Mouse (Mus musculus): ENCODE results near the gene Colec11.

Colec11 gene

DNA sequence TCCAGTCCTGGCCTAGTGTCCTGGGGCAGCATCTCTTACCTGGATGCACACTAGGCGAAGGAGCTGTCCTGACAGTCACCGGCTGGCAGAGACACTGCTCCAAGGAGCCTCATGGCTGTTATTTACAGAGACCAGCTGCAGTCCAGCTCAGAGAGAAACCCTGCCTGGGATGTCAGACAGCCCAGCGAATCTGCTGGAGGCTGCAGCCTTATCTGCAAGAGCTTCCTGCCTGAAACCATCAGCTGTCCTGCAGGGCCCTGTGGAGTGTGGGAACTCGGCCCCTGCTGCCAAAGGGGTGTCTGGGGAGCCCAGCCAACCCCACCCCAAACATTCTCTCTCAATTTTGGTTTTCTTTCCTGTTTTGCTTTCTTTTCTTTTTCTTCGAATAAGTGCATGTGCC lies at the start of gene Colec11:
TSS of gene Colec11 (minus strand) at position 183 of the 400 bp plus-strand sequence.
- no peak for DNase-seq

DNA sequence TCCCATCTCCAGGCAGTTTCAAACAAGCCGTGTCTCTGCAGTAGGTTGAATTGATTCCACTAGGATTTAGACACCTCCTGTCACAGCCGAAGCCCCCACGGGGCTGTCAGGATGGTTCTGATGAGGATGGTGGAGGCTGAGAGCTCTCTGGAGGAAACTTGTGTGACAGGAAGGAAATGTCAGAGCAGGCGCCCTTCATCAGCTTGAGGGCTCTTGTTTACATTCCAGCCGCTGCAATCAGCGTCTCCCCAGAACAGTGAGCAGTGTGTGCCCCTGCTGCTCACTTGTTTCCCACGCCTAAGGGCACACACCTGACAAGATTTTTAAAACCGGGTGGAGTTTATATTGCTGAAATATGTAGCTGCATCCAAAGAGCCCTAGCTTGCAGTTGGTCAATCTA lies 44.1 kb upstream of the Colec11 start:
- DNase-seq: no peak

DNA sequence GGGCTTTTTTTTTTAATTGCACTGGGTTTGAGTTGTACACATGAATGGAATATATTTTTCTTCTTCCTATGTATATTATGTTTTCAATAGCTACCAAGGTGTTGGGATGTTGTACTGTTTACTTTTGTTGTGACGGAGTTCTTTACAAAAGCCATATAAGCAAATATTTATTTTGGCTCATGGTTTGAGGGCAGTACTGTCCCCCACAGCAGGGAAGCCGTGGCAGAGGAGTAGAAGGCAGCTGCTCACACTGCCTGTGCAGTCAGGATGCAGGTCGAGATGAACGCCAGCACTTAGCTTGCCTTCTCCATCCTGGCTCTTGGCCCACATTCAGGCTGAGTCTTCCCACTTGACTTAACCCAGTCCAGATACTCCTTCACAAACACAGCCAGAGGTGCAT lies 43.6 kb upstream of the Colec11 start:
- no peak for DNase-seq

DNA sequence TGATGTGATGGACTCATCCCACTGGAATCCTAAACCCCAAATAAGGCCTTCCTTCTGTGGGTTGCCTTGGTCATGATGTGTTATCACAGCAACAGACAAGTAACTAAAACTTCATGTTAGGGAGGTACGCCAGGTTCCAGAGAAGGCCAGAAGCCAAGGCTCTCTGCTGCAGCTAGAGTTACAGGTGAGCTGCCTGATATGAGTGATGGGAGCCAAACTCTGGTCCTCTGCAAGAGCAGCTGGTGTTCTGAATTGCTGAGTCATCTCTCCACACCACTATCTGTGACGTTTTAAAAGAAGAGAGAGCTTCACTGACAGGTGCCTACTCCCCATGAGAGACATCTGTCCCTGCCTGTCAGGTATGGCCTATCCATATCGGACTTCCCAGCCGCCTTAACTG lies 39.5 kb upstream of the Colec11 start:
- no peak for DNase-seq

DNA sequence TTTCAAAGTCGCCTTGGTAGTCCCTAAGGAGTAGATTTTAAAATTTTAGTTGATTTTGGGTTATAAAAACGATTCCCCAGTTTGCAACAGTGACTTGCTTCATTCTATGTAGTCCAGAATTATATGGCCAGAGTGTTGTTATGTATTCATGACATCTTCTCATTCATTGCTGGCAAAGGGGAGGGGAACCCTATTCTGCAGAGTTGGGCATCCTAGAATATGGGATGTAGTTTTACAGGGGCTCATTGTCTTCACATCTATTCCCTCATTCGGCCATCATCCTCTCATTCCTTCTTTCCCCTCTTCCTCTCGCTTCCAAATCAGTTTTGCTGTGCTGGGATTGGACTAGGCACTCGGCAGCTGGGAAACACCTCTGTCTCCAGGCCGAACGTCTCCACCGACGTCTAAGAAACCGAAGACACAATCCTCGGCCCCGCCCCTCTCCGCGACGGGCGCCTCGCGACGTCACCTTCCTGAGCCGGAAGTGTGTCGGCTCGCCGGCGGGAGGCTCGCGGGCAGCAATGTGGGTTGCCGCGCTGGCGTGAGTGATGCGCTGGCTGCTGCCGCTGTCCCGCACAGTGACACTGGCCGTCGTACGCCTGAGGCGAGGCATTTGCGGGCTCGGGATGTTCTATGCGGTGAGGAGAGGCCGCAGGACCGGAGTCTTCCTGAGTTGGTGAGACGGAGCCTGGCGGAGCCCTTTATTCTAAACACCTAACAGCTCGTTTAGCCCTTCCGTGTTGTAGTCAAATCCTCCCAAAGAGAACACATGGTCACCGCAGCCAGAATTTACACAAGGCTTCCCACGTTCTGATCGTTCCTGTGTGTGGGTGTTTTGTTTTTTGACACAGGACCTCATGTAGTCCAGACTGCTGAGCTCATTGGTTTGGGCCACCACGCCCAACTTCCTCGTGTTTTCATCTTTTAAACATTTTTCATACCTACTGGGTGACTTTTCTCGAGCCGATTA lies 26.2 kb upstream of the Colec11 start, which contains the start of gene Rnaseh1:
TSS of gene Rnaseh1 (plus strand) at position 462 of the 970 bp plus-strand sequence.
- DNase-seq: peak; percentile 88

DNA sequence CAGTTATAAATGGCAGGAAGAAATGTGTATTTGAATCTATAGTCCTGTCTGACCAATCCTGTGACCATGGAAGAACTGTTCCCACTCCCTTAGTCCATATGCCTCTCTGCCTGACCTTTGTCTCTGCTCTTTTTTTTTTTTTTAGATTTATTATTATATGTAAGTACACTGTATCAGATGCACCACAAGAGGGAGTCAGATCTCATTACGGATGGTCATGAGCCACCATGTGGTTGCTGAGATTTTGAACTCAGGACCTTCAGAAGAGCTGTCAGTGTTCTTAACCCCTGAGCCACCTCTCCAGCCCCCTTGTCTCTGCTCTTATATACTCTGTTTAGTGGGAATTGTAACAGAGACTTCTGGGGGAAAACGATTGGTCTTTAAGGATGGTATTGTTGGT lies 15.6 kb upstream of the Colec11 start:
- no peak for DNase-seq

DNA sequence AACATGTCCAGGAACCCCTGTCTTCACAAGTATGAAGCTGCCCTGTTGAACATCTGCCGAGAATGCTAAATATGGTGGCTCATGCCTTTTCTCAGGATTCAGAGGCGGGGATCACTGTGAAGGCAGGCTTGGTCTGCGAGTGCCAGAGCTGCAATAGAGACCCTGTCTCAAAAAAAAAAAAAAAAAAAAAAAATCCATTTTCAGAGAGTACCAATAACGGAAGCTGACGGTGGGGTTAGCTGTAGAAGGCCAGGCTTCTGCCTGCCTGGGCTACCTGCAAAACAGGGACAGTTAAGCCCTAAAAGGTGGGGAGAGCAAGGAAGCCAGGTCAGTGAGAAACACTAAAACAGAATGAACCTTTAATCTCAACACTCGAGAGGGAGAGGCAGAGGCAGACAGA lies 13.4 kb upstream of the Colec11 start:
- DNase-seq: no peak

DNA sequence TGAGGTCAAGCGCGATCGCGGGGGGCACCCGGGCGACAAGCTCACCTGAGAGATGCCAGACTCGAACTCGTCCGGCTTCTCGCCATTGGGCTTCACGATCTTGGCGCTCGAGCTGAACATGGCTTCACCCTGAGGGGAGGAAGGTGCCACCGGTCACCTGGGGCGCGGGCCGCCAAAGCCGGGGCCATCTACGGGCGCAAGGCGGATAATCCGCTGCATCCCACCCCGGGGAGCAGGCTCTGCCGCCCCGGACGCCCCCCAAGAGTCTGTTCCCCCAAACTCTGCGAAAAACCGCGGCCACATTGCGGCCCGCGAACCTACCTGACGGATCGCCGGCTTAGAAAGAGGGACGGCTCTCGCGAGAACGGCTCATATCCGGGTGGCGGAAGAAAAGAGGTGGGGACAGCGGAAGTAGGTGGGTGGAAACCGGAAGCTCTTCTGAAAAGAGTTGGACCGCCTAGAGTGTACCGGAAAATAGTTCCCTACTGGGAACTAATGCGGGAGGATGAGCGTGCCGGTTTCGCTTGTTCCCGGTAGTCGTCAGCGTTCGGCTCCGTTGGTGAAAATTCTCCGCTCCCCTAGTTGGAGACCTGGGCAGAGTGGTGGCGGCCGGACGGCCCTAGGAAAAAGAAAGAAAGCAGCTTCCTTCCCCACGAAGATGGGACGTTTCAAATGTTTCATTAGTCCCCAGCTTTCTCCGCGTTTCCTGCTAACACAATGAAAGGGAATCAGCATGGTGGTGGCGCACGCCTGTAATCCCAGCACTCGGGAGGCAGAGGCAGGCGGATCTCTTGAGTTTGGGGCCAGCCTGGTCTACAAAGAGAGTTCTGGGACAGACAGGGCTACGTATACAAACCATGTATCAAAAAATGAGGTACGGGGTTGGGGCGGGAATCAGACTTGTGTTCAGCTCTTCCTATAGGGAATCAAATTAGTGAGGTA lies 12.6 kb upstream of the Colec11 start, which contains the start of gene Rps7:
TSS of gene Rps7 (minus strand) at position 419 of the 942 bp plus-strand sequence.
- peak; percentile 94 for DNase-seq

DNA sequence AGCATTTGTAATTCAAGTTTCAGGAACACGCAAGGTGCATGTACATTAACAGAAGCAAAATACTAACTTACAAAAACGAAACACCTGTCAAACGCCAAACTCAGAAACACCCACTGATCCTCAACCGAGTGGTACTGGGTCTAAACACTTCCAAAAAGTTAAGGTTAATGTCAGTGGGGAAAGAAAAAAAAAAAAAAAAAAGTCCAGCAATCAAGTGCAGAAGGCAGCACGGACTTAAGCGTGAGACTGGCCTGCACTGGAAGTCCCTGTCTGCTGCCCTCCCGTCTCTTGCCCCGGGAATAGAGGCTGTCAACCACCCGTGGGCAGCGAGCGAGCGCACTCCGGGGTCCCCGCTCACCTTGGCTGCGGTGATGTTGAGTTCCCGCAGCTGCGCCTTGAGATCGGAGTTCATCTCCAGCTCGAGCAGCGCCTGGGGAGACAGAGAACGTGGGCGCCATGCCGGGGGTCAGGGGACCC lies 11.9 kb upstream of the Colec11 start:
- no peak for DNase-seq

DNA sequence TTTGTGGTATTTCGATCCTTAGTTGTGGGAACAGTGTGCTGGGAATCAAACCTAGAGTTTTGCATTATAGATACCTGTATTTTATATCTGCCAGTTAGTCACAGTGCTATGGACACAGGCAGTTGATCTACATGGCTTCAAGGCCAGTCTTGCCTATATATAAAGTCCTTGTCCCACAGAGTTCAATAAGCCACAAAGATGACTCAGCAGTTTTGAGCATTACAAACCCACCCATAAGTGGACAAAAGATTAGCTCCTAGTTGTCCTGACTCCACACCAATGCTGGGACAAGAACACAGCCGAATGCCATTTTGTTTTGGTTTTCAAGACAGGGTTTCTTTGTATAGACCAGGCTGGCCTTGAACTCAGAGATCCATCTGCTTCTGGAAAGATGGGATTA lies 5.3 kb upstream of the Colec11 start:
- no peak for DNase-seq

DNA sequence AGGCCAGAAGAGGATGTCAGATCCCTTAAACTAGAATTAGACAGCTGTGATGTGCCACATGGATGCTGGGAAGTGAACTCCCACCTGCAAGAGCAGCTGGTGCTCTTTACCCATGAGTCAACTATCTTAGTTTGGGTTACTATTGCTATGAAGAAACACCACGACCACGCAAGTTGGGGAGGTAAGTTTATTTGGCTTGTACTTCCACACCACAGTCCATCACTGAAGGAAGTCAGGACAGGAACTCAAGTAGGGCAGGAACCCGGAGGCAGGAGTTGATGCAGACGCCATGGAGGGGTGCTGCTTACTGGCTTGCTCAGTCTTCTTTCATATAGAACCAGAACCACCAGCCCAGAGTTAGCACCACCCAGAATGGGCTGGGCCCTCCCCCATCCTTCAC lies 3.9 kb upstream of the Colec11 start:
- no peak for DNase-seq

DNA sequence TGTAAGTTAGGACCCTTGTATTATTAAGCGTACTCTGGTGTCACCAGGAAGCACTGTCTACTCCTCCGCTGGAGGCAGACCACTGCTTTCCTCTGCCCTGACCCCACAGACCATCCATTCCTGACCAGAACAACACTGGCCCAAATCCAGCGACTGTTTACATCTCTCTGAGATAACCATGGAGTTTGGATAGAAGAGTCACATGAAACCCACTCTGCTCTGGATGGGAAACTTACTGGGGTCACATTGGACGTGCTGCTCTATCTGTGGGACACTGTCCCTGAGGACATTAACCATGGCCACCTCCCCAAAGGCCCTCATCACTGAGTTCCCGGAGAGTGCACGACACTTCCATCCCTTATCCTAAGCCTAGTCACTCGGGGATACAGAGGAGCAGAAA lies 2.2 kb upstream of the Colec11 start:
- no peak for DNase-seq

DNA sequence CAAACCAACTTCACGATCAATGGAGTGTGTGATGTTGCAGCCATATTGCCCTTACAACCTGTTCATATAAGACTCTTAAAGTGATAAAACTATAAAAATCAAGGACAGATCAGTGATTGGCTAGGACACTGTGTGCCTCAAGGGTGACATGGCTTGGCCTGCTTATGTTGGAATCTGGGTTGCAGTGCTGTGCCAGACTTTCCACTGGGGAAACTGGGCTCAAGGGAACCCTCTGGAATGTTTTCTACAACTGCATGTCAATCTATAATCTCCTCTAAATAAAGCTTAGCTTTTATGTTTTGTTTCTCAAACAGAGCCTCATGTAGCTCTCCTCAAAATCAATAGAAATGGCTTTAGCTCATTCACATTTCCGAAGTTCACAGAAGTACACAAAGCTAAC lies 1.1 kb upstream of the Colec11 start:
- DNase-seq: no peak

DNA sequence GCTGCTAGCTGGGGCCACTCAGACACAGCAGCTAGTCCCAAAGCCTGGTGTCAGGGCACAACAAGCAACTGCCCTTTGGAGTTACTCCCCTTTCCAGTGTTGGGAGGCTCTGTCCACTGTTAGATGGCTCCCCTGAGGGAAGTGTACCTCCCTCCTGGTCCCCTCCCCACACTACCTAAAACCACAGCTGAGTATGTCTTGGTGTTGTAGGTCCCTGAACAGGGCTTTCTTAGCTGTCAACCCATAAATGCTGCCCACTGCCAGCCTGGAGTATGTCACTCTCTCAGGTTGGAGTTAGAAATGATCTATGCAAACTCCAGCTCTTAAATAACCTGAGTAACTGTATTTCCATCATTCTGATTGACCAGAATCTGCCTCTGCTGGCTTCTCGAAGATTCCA lies 536 bp downstream of the Colec11 start:
- DNase-seq: no peak

DNA sequence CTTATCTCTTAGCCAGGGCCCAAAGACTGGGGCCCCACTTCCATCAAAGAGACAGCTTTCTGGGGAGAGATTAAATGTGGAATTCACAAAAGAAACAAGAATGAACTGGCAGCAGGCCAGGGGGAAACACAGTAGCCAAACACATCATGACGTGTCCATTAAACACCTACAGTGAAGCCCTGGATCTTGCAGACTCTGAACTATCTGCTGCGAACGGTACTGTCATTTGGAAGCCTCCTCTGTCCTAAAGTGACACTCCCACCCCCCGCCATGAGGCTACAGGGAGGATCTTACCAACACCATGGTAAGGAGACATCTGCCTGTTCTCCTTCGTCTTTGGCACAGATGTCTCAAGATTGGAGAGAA lies 1.0 kb downstream of the Colec11 start:
- DNase-seq: no peak

DNA sequence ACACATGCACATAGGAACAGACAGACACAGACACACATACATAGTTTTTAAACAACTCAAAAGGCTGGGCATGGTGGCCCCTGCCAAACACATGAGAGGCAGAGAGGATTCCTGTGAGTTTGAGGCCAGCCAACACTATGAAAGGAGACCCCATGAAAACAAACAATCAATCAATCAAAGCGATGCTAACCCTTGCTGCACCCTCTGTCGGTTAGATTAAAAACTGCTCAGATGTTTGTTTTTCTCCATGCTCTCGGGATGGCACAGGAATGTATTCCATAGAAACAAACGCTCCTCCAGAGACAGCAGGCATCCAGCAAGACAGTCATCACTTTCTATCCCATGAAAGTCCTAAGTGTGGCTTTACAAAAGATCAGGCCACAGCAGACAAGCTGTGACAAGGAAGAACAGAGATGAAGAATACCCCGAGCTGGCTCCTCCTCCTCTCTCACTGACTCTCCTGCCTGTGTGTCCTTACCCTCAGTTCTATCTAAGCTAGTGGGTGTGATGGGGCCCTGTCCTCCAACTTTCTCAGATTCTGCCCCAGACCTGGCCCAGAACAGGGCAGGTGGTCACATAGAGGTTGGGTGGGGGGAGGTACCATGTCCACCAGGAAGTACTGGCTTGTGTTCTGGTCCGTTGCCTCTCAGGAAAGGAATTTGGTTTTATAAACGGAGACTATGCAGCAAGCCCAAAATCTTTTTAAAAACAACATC lies 1.6 kb downstream of the Colec11 start:
- DNase-seq: no peak

DNA sequence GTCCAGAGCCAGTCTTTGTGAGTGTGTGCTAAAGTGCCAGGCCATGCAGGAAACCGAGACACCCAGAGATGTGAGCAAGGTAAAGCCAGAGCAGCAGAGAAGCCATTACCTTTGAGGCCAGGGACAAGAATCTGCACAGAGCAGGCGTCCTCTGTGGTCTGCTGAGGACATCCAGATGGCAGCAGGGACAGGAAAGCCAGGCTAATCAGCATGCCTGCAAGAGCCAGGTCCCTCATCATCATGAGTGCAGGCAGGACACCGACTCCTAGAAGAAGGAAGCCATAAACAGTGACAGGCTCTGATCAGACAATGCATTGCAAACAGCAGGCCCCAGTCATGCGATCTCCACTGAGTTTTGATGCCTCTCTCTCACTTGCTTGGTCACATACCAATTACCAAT lies 5.9 kb downstream of the Colec11 start:
- no peak for DNase-seq

DNA sequence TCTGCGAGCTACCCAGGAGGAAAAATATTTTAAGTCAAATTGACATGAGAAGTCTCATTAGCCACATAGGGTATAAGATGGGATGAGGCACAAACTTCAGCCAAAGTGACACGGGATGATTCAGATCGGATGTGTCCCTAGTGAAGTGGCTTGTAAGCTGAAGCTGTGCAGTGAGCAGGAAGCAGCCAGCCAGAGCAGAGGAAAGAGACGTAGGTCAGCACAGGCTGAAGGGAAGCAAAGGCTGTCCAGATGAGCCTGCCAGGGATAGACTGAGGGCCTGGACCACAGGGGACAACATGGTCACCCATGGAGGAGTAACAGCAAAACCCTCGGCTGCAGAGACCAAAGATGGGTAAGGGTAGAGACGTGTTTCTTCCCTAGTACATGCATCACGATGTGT lies 8.8 kb downstream of the Colec11 start:
- no peak for DNase-seq

DNA sequence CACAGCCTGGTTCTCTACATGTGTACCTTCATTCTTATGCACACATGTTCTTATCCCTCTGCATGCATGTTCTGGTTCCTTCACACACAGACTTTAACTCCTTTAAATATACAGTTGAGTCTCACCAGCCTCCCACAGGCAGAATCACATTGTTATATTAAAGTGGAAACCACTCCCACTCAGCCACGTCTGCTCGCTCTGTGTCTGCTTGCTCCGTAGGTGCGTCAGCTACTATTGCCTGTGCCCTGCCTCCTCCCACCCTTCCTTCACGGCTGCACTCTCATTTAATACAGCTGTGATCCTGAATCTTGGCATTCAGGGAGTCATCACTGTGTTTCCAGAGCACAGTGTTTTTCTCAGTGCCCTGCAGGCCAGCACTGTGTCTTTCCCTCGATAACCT lies 10.8 kb downstream of the Colec11 start:
- DNase-seq: no peak

DNA sequence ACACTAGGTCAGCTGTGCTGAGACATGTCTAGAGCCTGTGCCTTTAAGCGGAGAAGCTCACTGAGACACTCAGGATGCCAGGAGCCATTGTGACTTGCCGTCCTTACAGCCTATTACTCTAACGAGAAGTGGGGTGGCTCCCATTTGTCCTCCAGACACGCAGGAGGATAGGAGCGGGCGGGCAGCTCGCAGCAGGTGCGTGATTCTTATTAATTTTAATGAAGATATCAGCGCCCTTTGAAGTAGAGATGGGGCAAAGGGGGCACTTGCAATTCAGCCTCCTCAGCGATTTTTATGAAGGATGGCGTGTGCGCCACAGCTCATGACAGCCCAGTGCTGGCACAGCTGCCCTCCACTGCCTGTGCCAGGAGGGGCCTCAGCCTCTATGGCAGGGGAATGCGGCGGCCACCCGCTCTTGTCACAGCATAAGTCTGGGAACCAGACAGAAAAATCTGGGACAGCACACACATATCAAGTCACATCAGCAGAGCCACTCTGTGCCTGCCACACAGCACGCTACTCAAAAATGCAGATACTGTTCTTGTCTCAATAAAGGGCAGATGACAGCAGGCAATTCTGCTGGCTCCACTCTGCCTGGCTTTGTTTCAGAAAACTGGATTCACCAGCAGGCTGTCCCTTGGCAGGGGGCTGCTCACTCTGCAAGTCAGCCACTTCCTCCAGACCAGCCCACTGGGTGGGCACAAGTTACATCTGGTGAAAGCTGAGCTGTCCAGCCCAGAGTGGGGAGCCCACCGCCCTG lies 15.5 kb downstream of the Colec11 start:
- peak; percentile 69 for DNase-seq

DNA sequence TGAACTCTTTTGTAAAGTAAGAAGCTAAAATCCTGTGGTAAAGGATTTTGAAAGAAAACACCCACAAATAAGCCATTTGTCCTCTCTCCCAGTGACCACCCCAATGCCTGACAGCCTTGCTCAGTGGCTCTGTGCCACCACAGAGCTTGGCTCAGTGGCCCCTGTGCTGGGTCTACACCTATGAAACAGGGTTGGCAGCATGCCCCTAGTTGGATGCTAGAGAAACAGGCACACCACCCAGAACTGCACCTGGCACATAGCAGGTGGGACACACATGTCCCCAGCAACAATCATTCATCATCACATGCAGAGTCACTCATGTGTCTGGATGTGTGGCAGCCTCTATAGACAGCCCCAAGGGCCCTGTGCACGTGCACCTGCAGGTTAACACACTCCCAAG lies 19.7 kb downstream of the Colec11 start:
- DNase-seq: peak; percentile 39

DNA sequence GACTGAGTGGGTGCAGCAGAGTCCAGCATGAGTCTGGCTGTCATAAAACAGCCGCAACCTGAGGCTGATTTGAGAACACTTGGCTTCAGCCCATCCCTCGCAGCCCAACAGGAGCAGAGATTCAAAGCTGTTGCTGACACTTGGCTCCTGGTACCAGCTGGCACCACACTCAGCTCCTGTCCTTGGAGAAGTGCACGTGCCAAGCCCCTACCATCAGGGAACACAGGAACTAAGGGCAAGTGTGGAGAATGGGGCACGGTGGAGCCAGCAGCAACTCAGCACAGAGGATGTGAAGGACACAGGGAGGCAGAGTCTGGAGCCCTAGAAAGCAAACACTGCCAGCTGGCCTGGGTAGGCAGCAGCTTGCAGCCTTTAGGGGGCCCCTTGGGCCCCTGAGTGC lies 20.9 kb downstream of the Colec11 start:
- peak; percentile 86 for DNase-seq

Data from cerebellum, adult 9-11 months (tissue).